Mouse (Mus musculus): Measurements from ENCODE around the gene Nos3. TPM values are rescaled to one million over a fixed set of nuclear protein-coding genes. Genes with fewer than 3 reads are reported as not detected.

Nos3 gene
- polyA plus RNA-seq, 1 experiment from 2014 or later, result 9.2 TPM

GRCm38 (mm10) chr5:24360792-24361454 is 3.7 kb upstream of the Nos3 start:
- no peaks in the 10 kb centered on the region for H3K9me3 ChIP-seq
- WGBS, result 0% methylated on average over 7 of the region's 7 CpGs
- H3K9ac ChIP-seq (replicated peaks), result no peak overlapping the region
- H3K36me3 ChIP-seq, result no peaks in the 10 kb centered on the region
- no peak overlapping the region for H3K27ac ChIP-seq (replicated peaks)
- H3K27me3 ChIP-seq, result no peaks in the 10 kb centered on the region
- H3K4me2 ChIP-seq (replicated peaks), result no peak overlapping the region
- no peak overlapping the region for H3K4me3 ChIP-seq
- peak; percentile 45; the same call in 1 of the 2 replicates for ATAC-seq (ENCODE audit: low FRiP score, low read depth)
- no peaks in the 10 kb centered on the region; the same call in 1 of the 2 replicates for H3K4me1 ChIP-seq

- Histone ChIP-seq H3K36me3 (no peaks in the 10 kb centered on the region), H3K4me2 (replicated peaks) (no peak overlapping the region), H3K9ac (replicated peaks) (no peak overlapping the region), H3K27ac (replicated peaks) (no peak overlapping the region), H3K4me1 (no peaks in the 10 kb centered on the region; the same call in 1 of the 2 replicates), H3K27me3 (no peaks in the 10 kb centered on the region), H3K4me3 (no peak overlapping the region), H3K9me3 (no peaks in the 10 kb centered on the region)
- WGBS, result 81% methylated on average over 2 of the region's 2 CpGs
- ATAC-seq (ENCODE audit: low FRiP score, low read depth), result no peak
Observed at GRCm38 (mm10) chr5:24363467-24363866, 1.1 kb upstream of the Nos3 start.

- Histone ChIP-seq H3K27ac (replicated peaks) (no peak overlapping the region), H3K9me3 (no peaks in the 10 kb centered on the region), H3K27me3 (no peaks in the 10 kb centered on the region), H3K4me1 (no peaks in the 10 kb centered on the region; the same call in 1 of the 2 replicates), H3K4me2 (replicated peaks) (no peak overlapping the region), H3K9ac (replicated peaks) (no peak overlapping the region), H3K36me3 (no peaks in the 10 kb centered on the region), H3K4me3 (no peak overlapping the region)
- WGBS, result 63% methylated on average over 3 of the region's 3 CpGs
- ATAC-seq (ENCODE audit: low FRiP score, low read depth), result no peak
Observed at GRCm38 (mm10) chr5:24364061-24364460, 549 bp upstream of the Nos3 start.

GRCm38 (mm10) chr5:24364963-24365362 is 353 bp downstream of the Nos3 start:
- WGBS, result 88% methylated on average over 10 of the region's 10 CpGs
- Histone ChIP-seq H3K27me3 (no peaks in the 10 kb centered on the region), H3K4me1 (no peaks in the 10 kb centered on the region; the same call in 1 of the 2 replicates), H3K36me3 (no peaks in the 10 kb centered on the region), H3K27ac (replicated peaks) (no peak overlapping the region), H3K9ac (replicated peaks) (no peak overlapping the region), H3K9me3 (no peaks in the 10 kb centered on the region), H3K4me3 (no peak overlapping the region), H3K4me2 (replicated peaks) (no peak overlapping the region)
- no peak for ATAC-seq (ENCODE audit: low FRiP score, low read depth)

- Histone ChIP-seq H3K36me3 (no peaks in the 10 kb centered on the region), H3K27ac (replicated peaks) (no peak overlapping the region), H3K9me3 (no peaks in the 10 kb centered on the region), H3K9ac (replicated peaks) (no peak overlapping the region), H3K4me1 (no peaks in the 10 kb centered on the region; the same call in 1 of the 2 replicates), H3K4me3 (no peak overlapping the region), H3K27me3 (no peaks in the 10 kb centered on the region), H3K4me2 (replicated peaks) (no peak overlapping the region)
- 55% methylated on average over 5 of the region's 5 CpGs for WGBS
- no peak for ATAC-seq (ENCODE audit: low FRiP score, low read depth)
Observed at GRCm38 (mm10) chr5:24365528-24365927, 918 bp downstream of the Nos3 start.

GRCm38 (mm10) chr5:24366426-24366825 is 1.8 kb downstream of the Nos3 start:
- H3K4me2 ChIP-seq (replicated peaks), result no peak overlapping the region
- no peak overlapping the region for H3K4me3 ChIP-seq
- 84% methylated on average over 9 of the region's 9 CpGs for WGBS
- H3K27me3 ChIP-seq, result no peaks in the 10 kb centered on the region
- no peak overlapping the region for H3K9ac ChIP-seq (replicated peaks)
- H3K9me3 ChIP-seq, result no peaks in the 10 kb centered on the region
- ATAC-seq (ENCODE audit: low FRiP score, low read depth), result no peak
- no peak overlapping the region for H3K27ac ChIP-seq (replicated peaks)
- H3K36me3 ChIP-seq, result no peaks in the 10 kb centered on the region
- H3K4me1 ChIP-seq, result no peaks in the 10 kb centered on the region

- no peak overlapping the region for H3K9ac ChIP-seq (replicated peaks)
- no peak overlapping the region for H3K4me2 ChIP-seq (replicated peaks)
- H3K4me1 ChIP-seq, result no peaks in the 10 kb centered on the region
- H3K27me3 ChIP-seq, result no peaks in the 10 kb centered on the region
- no peak overlapping the region for H3K4me3 ChIP-seq
- no peak overlapping the region for H3K27ac ChIP-seq (replicated peaks)
- no peaks in the 10 kb centered on the region for H3K9me3 ChIP-seq
- 85% methylated on average over 9 of the region's 9 CpGs for WGBS
- no peak for ATAC-seq (ENCODE audit: low FRiP score, low read depth)
- no peaks in the 10 kb centered on the region for H3K36me3 ChIP-seq
Observed at GRCm38 (mm10) chr5:24369767-24370166, 5.2 kb downstream of the Nos3 start.

GRCm38 (mm10) chr5:24373807-24374206 is 9.2 kb downstream of the Nos3 start:
- Histone ChIP-seq H3K27ac (replicated peaks) (no peak overlapping the region), H3K36me3 (no peaks in the 10 kb centered on the region), H3K9me3 (no peaks in the 10 kb centered on the region), H3K9ac (replicated peaks) (no peak overlapping the region), H3K4me2 (replicated peaks) (no peak overlapping the region), H3K27me3 (no peaks in the 10 kb centered on the region), H3K4me1 (no peaks in the 10 kb centered on the region), H3K4me3 (no peak overlapping the region)
- no peak for ATAC-seq (ENCODE audit: low FRiP score, low read depth)
- WGBS, result 52% methylated on average over 5 of the region's 5 CpGs

- Histone ChIP-seq H3K9ac (replicated peaks) (no peak overlapping the region), H3K4me2 (replicated peaks) (no peak overlapping the region), H3K27ac (replicated peaks) (no peak overlapping the region), H3K4me1 (no peaks in the 10 kb centered on the region), H3K9me3 (no peaks in the 10 kb centered on the region), H3K36me3 (no peaks in the 10 kb centered on the region), H3K27me3 (no peaks in the 10 kb centered on the region), H3K4me3 (no peak overlapping the region)
- no peak for ATAC-seq (ENCODE audit: low FRiP score, low read depth)
- WGBS, result 77% methylated on average over 6 of the region's 6 CpGs
Observed at GRCm38 (mm10) chr5:24374216-24374615, 9.6 kb downstream of the Nos3 start.

GRCm38 (mm10) chr5:24374666-24375328 is 10.2 kb downstream of the Nos3 start:
- H3K9me3 ChIP-seq, result no peaks in the 10 kb centered on the region

GRCm38 (mm10) chr5:24378700-24379099 is 14.1 kb downstream of the Nos3 start:
- Histone ChIP-seq H3K9me3 (no peaks in the 10 kb centered on the region), H3K4me3 (no peak overlapping the region), H3K27ac (replicated peaks) (no peak overlapping the region), H3K4me2 (replicated peaks) (no peak overlapping the region), H3K4me1 (peaks cover 6% of the 10 kb centered on the region), H3K9ac (replicated peaks) (no peak overlapping the region), H3K27me3 (no peaks in the 10 kb centered on the region), H3K36me3 (no peaks in the 10 kb centered on the region)
- 74% methylated on average over 2 of the region's 2 CpGs for WGBS
- no peak for ATAC-seq (ENCODE audit: low FRiP score, low read depth)

More at GRCm38 (mm10) chr5:24374666-24375328, 10.2 kb downstream of the Nos3 start:
- Histone ChIP-seq H3K36me3 (no peaks in the 10 kb centered on the region), H3K27ac (replicated peaks) (no peak overlapping the region), H3K4me2 (replicated peaks) (no peak overlapping the region), H3K4me1 (no peaks in the 10 kb centered on the region), H3K27me3 (no peaks in the 10 kb centered on the region), H3K9ac (replicated peaks) (no peak overlapping the region), H3K4me3 (no peak overlapping the region)
- WGBS, result 88% methylated on average over 7 of the region's 7 CpGs
- ATAC-seq (ENCODE audit: low FRiP score, low read depth), result no peak

- 80% methylated on average over 4 of the region's 4 CpGs for WGBS
- Histone ChIP-seq H3K27ac (replicated peaks) (no peak overlapping the region), H3K27me3 (0 out of 2 replicates have a peak, but pooled peaks cover under 1% of the 10 kb centered on the region), H3K4me1 (peaks cover 10% of the 10 kb centered on the region), H3K4me3 (no peak overlapping the region), H3K36me3 (no peaks in the 10 kb centered on the region), H3K4me2 (replicated peaks) (no peak overlapping the region), H3K9ac (replicated peaks) (no peak overlapping the region), H3K9me3 (no peaks in the 10 kb centered on the region)
- ATAC-seq (ENCODE audit: low FRiP score, low read depth), result no peak
Observed at GRCm38 (mm10) chr5:24379501-24379900, 14.9 kb downstream of the Nos3 start.
